Mouse (Mus musculus) stomach, postnatal 0 days (tissue): Measurements from ENCODE around the gene 6430571L13Rik.

Source experiments
- CTCF ChIP-seq: IDR thresholded peaks from 2 replicates; pipeline ENCODE4 v1.5.1; 2016; ENCODE audit warnings: antibody characterized with exemption, low read depth, mild to moderate bottlenecking, moderate library complexity
- EP300 ChIP-seq: optimal IDR thresholded peaks from 2 replicates; pipeline ENCODE3; 2016; ENCODE audit warnings: antibody characterized with exemption

- TF ChIP-seq CTCF (peak; percentile 37; the same call in 1 of the 2 replicates), EP300 (peak; percentile 34)
These were observed 2.1 kb upstream of the 6430571L13Rik start, which contains the start of gene Hemk1 for GRCm38 (mm10) chr9:107338172-107338883.
